Mouse (Mus musculus): ENCODE measurements around the gene Rnf145. TPM values are rescaled to one million over a fixed set of nuclear protein-coding genes. Genes with fewer than 3 reads are reported as not detected.

The Rnf145 gene
- polyA plus RNA-seq, 1 experiment from 2014 or later, result 69.8 TPM

- no peak overlapping the region for H3K27ac ChIP-seq
- no peak overlapping the region for H3K4me3 ChIP-seq
- H3K9ac ChIP-seq, result no peak overlapping the region
- H3K36me3 ChIP-seq, result no peaks in the 10 kb centered on the region
- peaks cover 6% of the 10 kb centered on the region for H3K4me1 ChIP-seq
- no peak for ATAC-seq (ENCODE audit: insufficient number of reproducible peaks, low FRiP score, low TSS enrichment, low read depth)
- H3K4me2 ChIP-seq, result no peak overlapping the region
- H3K9me3 ChIP-seq, result no peaks in the 10 kb centered on the region
- H3K27me3 ChIP-seq, result no peaks in the 10 kb centered on the region
- WGBS, result 83% methylated on average over 5 of the region's 5 CpGs
These were observed 24.0 kb upstream of the Rnf145 start for GRCm38 (mm10) chr11:44494643-44495323.

GRCm38 (mm10) chr11:44496217-44496616, 22.5 kb upstream of the Rnf145 start:
- no peak for ATAC-seq (ENCODE audit: insufficient number of reproducible peaks, low FRiP score, low TSS enrichment, low read depth)
- no peaks in the 10 kb centered on the region for H3K27me3 ChIP-seq

GRCm38 (mm10) chr11:44498412-44499272, 20.1 kb upstream of the Rnf145 start:
- Histone ChIP-seq H3K4me1 (peaks cover 6% of the 10 kb centered on the region), H3K9ac (no peak overlapping the region), H3K36me3 (no peaks in the 10 kb centered on the region), H3K4me3 (no peak overlapping the region), H3K27ac (no peak overlapping the region), H3K9me3 (no peaks in the 10 kb centered on the region), H3K4me2 (no peak overlapping the region), H3K27me3 (no peaks in the 10 kb centered on the region)
- WGBS, result 56% methylated on average over 13 of the region's 13 CpGs
- no peak for ATAC-seq (ENCODE audit: insufficient number of reproducible peaks, low FRiP score, low TSS enrichment, low read depth)

More at GRCm38 (mm10) chr11:44496217-44496616, 22.5 kb upstream of the Rnf145 start:
- Histone ChIP-seq H3K27ac (peak overlapping the region; percentile 47; the same call in 1 of the 2 replicates), H3K4me1 (peaks cover 6% of the 10 kb centered on the region), H3K4me2 (no peak overlapping the region), H3K4me3 (no peak overlapping the region), H3K36me3 (no peaks in the 10 kb centered on the region), H3K9ac (no peak overlapping the region), H3K9me3 (no peaks in the 10 kb centered on the region)
- 34% methylated on average over 3 of the region's 3 CpGs for WGBS

- H3K9ac ChIP-seq, result no peak overlapping the region
- H3K4me2 ChIP-seq, result no peak overlapping the region
- H3K4me3 ChIP-seq, result no peak overlapping the region
- H3K27me3 ChIP-seq, result no peaks in the 10 kb centered on the region
- WGBS, result 75% methylated on average over 7 of the region's 7 CpGs
- H3K36me3 ChIP-seq, result no peaks in the 10 kb centered on the region
- peaks cover 5% of the 10 kb centered on the region for H3K4me1 ChIP-seq
- no peaks in the 10 kb centered on the region for H3K9me3 ChIP-seq
- H3K27ac ChIP-seq, result no peak overlapping the region
- ATAC-seq (ENCODE audit: insufficient number of reproducible peaks, low FRiP score, low TSS enrichment, low read depth), result no peak
These were observed 17.8 kb upstream of the Rnf145 start for GRCm38 (mm10) chr11:44500966-44501365.

GRCm38 (mm10) chr11:44501477-44501876, 17.3 kb upstream of the Rnf145 start:
- H3K27me3 ChIP-seq, result no peaks in the 10 kb centered on the region
- H3K9me3 ChIP-seq, result no peaks in the 10 kb centered on the region
- no peak overlapping the region for H3K4me3 ChIP-seq
- H3K4me2 ChIP-seq, result no peak overlapping the region
- WGBS, result 86% methylated on average over 2 of the region's 2 CpGs
- no peak overlapping the region for H3K27ac ChIP-seq
- H3K4me1 ChIP-seq, result no peaks in the 10 kb centered on the region
- H3K9ac ChIP-seq, result no peak overlapping the region
- ATAC-seq (ENCODE audit: insufficient number of reproducible peaks, low FRiP score, low TSS enrichment, low read depth), result no peak
- H3K36me3 ChIP-seq, result no peaks in the 10 kb centered on the region

GRCm38 (mm10) chr11:44502931-44503330, 15.8 kb upstream of the Rnf145 start:
- Histone ChIP-seq H3K4me1 (no peaks in the 10 kb centered on the region), H3K27ac (no peak overlapping the region), H3K4me2 (no peak overlapping the region), H3K9ac (no peak overlapping the region), H3K36me3 (no peaks in the 10 kb centered on the region), H3K9me3 (no peaks in the 10 kb centered on the region), H3K27me3 (no peaks in the 10 kb centered on the region), H3K4me3 (no peak overlapping the region)
- 42% methylated on average over 5 of the region's 5 CpGs for WGBS
- no peak for ATAC-seq (ENCODE audit: insufficient number of reproducible peaks, low FRiP score, low TSS enrichment, low read depth)

- ATAC-seq (ENCODE audit: insufficient number of reproducible peaks, low FRiP score, low TSS enrichment, low read depth), result no peak
- no peak overlapping the region for H3K4me3 ChIP-seq
- H3K4me2 ChIP-seq, result no peak overlapping the region
- H3K27me3 ChIP-seq, result no peaks in the 10 kb centered on the region
- no peaks in the 10 kb centered on the region for H3K36me3 ChIP-seq
- no peaks in the 10 kb centered on the region for H3K9me3 ChIP-seq
- no peak overlapping the region for H3K9ac ChIP-seq
- 79% methylated on average over 7 of the region's 7 CpGs for WGBS
- no peak overlapping the region for H3K27ac ChIP-seq
- H3K4me1 ChIP-seq, result no peaks in the 10 kb centered on the region
These were observed 14.6 kb upstream of the Rnf145 start for GRCm38 (mm10) chr11:44504146-44504545.

GRCm38 (mm10) chr11:44504761-44505160, 14.0 kb upstream of the Rnf145 start:
- WGBS, result 82% methylated on average over 3 of the region's 3 CpGs

GRCm38 (mm10) chr11:44508876-44509275, 9.9 kb upstream of the Rnf145 start:
- H3K4me2 ChIP-seq, result no peak overlapping the region
- no peaks in the 10 kb centered on the region for H3K4me1 ChIP-seq
- H3K9me3 ChIP-seq, result no peaks in the 10 kb centered on the region
- H3K27ac ChIP-seq, result no peak overlapping the region
- no peaks in the 10 kb centered on the region for H3K27me3 ChIP-seq
- H3K9ac ChIP-seq, result no peak overlapping the region
- no peaks in the 10 kb centered on the region for H3K36me3 ChIP-seq
- H3K4me3 ChIP-seq, result no peak overlapping the region
- ATAC-seq (ENCODE audit: insufficient number of reproducible peaks, low FRiP score, low TSS enrichment, low read depth), result no peak
- WGBS, result 57% methylated on average over 4 of the region's 4 CpGs

More at GRCm38 (mm10) chr11:44504761-44505160, 14.0 kb upstream of the Rnf145 start:
- Histone ChIP-seq H3K4me2 (no peak overlapping the region), H3K9ac (no peak overlapping the region), H3K9me3 (no peaks in the 10 kb centered on the region), H3K27ac (no peak overlapping the region), H3K4me1 (no peaks in the 10 kb centered on the region), H3K27me3 (no peaks in the 10 kb centered on the region), H3K36me3 (no peaks in the 10 kb centered on the region), H3K4me3 (no peak overlapping the region)
- no peak for ATAC-seq (ENCODE audit: insufficient number of reproducible peaks, low FRiP score, low TSS enrichment, low read depth)

- no peak overlapping the region for H3K9ac ChIP-seq
- H3K4me1 ChIP-seq, result no peaks in the 10 kb centered on the region
- no peak overlapping the region for H3K4me2 ChIP-seq
- H3K27me3 ChIP-seq, result no peaks in the 10 kb centered on the region
- no peaks in the 10 kb centered on the region for H3K36me3 ChIP-seq
- H3K9me3 ChIP-seq, result no peaks in the 10 kb centered on the region
- WGBS, result 74% methylated on average over 2 of the region's 2 CpGs
- no peak for ATAC-seq (ENCODE audit: insufficient number of reproducible peaks, low FRiP score, low TSS enrichment, low read depth)
- H3K4me3 ChIP-seq, result no peak overlapping the region
- no peak overlapping the region for H3K27ac ChIP-seq
These were observed 8.9 kb upstream of the Rnf145 start for GRCm38 (mm10) chr11:44509906-44510305.

- Histone ChIP-seq H3K27ac (no peak overlapping the region), H3K4me1 (no peaks in the 10 kb centered on the region), H3K9ac (no peak overlapping the region), H3K9me3 (no peaks in the 10 kb centered on the region), H3K4me2 (no peak overlapping the region), H3K36me3 (no peaks in the 10 kb centered on the region), H3K27me3 (no peaks in the 10 kb centered on the region), H3K4me3 (no peak overlapping the region)
- ATAC-seq (ENCODE audit: insufficient number of reproducible peaks, low FRiP score, low TSS enrichment, low read depth), result no peak
- WGBS, result 77% methylated on average over 7 of the region's 7 CpGs
These were observed 8.4 kb upstream of the Rnf145 start for GRCm38 (mm10) chr11:44510371-44510770.

Data from limb, embryonic 15.5 days (tissue).